Mouse (Mus musculus) heart, embryonic 10.5 days (tissue): Measurements from ENCODE around the gene Icmt. TPM values are rescaled to one million over a fixed set of nuclear protein-coding genes. Genes with fewer than 3 reads are reported as not detected.

Experiments used
- DNase-seq: peaks from one replicate; pipeline ENCODE4 v3.0.0-alpha.2; 2017; ENCODE audit warnings: low spot score
- H3K27ac ChIP-seq: fragments of 300-500 bp; sonication (generic); 2 replicates; pipeline ENCODE4 v1.5.1; 2016; ENCODE audit warnings: mild to moderate bottlenecking
- H3K27me3 ChIP-seq: fragments of 300-500 bp; sonication (generic); 2 replicates; pipeline ENCODE4 v1.6.1; 2016; ENCODE audit warnings: mild to moderate bottlenecking; ENCODE audit not compliant: poor library complexity, insufficient read depth, severe bottlenecking
- H3K36me3 ChIP-seq: fragments of 300-500 bp; sonication (generic); 2 replicates; pipeline ENCODE4 v1.6.1; 2016; ENCODE audit warnings: mild to moderate bottlenecking, moderate library complexity
- H3K4me1 ChIP-seq: fragments of 300-500 bp; sonication (generic); 2 replicates; pipeline ENCODE4 v1.6.1; 2016; ENCODE audit warnings: mild to moderate bottlenecking
- H3K4me3 ChIP-seq: fragments of 300-500 bp; sonication (generic); 2 replicates; pipeline ENCODE4 v1.5.1; 2016; ENCODE audit warnings: mild to moderate bottlenecking, moderate library complexity
- H3K9me3 ChIP-seq: fragments of 300-500 bp; sonication (generic); 2 replicates; pipeline ENCODE4 v1.6.1; 2016; ENCODE audit warnings: mild to moderate bottlenecking, moderate library complexity
- WGBS: fragments of 180-500 bp; shearing (Covaris S2); methylation state at CpG from one replicate; pipeline ENCODE4 v1.1.7; 2016; 5-methylcytosine and 5-hydroxymethylcytosine counted together
- polyA plus RNA-seq: library from polyadenylated mRNA; unstranded; fragments of >200 nt; fragmentation: Nextera tagmentation; extraction: Ambion mirVana; gene quantifications from 2 replicates; pipeline ENCODE4 v1.2.1, GENCODE M21; 2016

The Icmt gene
- polyA plus RNA-seq, 1 experiment from 2014 or later: 23.1 TPM

- H3K27ac ChIP-seq: no peak overlapping the region
- WGBS: 84% methylated on average over 23 of the region's 23 CpGs
These were observed 18.0 kb upstream of the Icmt start for GRCm38 (mm10) chr4:152278986-152279385.

GRCm38 (mm10) chr4:152281601-152282000 is 15.4 kb upstream of the Icmt start:
- 41% methylated on average over 15 of the region's 15 CpGs for WGBS
- DNase-seq: no peak
- peaks cover 11% of the 10 kb centered on the region; the same call in 1 of the 2 replicates for H3K36me3 ChIP-seq
- no peak overlapping the region for H3K4me3 ChIP-seq
- H3K27ac ChIP-seq: no peak overlapping the region
- no peaks in the 10 kb centered on the region; the same call in 1 of the 2 replicates for H3K9me3 ChIP-seq
- H3K27me3 ChIP-seq: peaks cover 87% of the 10 kb centered on the region
- peaks cover 25% of the 10 kb centered on the region for H3K4me1 ChIP-seq

More at GRCm38 (mm10) chr4:152278986-152279385, 18.0 kb upstream of the Icmt start:
- no peak for DNase-seq
- peaks cover 11% of the 10 kb centered on the region; the same call in 1 of the 2 replicates for H3K36me3 ChIP-seq
- H3K27me3 ChIP-seq: peaks cover 87% of the 10 kb centered on the region
- peaks cover 38% of the 10 kb centered on the region for H3K4me1 ChIP-seq
- H3K4me3 ChIP-seq: no peak overlapping the region
- H3K9me3 ChIP-seq: no peaks in the 10 kb centered on the region; the same call in 1 of the 2 replicates

DNA sequence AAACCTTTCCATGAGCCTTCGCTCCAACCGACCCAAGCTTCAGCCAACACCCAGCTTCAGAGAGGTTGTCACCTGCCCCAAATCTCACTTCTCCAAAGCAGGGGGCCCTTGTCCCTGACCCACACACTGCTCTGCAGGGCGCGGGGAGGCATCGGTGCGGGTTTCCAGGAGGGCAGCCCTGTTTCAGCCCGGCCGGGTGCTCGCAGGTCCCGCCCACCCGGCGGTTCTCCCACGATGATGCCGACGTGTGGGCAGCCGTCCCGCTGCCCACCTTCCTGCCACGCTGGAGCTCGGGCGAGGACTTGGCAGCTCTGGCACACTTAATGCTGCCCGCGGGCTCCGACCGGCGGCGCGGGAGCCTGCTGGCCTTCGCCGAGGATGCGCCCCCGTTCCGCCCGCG is 14.3 kb upstream of the Icmt start:
- WGBS: 22% methylated on average over 34 of the region's 34 CpGs
- Histone ChIP-seq H3K4me1 (peaks cover 22% of the 10 kb centered on the region), H3K4me3 (peak overlapping the region; percentile 49), H3K9me3 (no peaks in the 10 kb centered on the region; the same call in 1 of the 2 replicates), H3K27ac (peak overlapping the region; percentile 45), H3K27me3 (peaks cover 90% of the 10 kb centered on the region), H3K36me3 (peaks cover 11% of the 10 kb centered on the region; the same call in 1 of the 2 replicates)
- DNase-seq: no peak

DNA sequence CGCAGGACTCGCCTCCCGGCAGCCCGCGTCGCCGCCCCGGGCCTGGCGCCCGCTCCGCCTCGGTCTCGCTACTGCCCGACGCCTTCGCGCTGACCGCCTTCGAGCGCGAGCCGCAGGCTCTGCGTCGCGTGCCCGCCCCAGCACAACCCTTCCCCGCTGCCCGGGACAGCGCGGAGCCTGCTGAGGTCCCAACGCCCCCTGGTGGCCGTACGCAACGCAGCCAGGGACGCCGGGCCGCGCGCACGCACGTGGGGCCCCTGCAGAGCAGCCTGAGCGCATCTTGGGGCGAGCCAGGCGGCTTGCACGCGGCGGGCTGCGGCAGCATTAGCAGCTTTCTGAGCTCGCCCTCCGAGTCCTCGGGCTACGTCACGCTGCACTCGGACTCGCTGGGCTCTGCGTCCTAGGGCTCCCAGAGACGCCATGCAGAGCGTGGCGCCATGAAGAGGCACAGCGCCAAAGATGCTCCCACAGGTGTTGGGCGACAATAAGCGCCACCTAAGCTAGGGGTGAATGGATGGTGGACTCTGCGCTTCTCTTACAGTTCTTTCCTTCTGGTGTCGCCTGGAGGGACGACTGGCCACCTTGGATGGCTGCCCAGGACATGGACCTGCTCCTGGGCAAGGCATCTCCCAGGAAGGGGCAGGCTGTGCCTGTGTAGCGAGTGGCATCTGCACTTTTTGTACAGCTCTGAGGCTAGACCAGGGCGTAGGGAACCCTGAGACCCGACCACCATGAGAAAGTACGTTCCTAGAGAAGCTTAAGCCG is 13.7 kb upstream of the Icmt start:
- peaks cover 11% of the 10 kb centered on the region; the same call in 1 of the 2 replicates for H3K36me3 ChIP-seq
- no peaks in the 10 kb centered on the region for H3K9me3 ChIP-seq
- peaks cover 96% of the 10 kb centered on the region for H3K27me3 ChIP-seq
- 3% methylated on average over 70 of the region's 70 CpGs for WGBS
- H3K4me3 ChIP-seq: peak overlapping the region; percentile 49
- H3K4me1 ChIP-seq: peaks cover 22% of the 10 kb centered on the region
- peak; percentile 90 for DNase-seq
- peak overlapping the region; percentile 45 for H3K27ac ChIP-seq

- 3% methylated on average over 10 of the region's 10 CpGs for WGBS
These were observed 11.5 kb upstream of the Icmt start for GRCm38 (mm10) chr4:152285505-152285904.

DNA sequence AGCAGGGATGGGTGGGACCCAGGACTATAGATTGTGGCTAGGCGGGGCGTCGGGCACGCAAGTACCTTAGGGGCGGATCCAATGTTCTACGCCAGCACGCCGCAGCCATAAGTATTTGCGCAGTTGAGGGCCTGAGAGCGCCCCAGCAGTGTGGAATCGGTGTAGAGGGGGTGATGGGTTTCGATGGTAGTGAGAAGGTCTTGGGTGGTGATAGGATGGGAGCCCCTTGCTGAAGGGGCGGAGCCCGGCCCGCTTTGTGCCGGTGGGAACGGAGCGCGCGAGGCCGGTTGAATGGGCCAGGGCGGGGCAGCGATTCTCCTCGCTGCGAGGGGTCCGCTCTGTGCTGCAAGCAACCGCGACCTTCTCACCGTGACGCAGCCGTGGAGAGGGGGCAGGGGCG is 10.8 kb upstream of the Icmt start:
- Histone ChIP-seq H3K27ac (no peak overlapping the region), H3K4me3 (0 out of 2 replicates have a peak overlapping the region, but pooled peaks have one; percentile 15), H3K4me1 (peaks cover 33% of the 10 kb centered on the region), H3K27me3 (peaks cover 93% of the 10 kb centered on the region), H3K9me3 (no peaks in the 10 kb centered on the region), H3K36me3 (0 out of 2 replicates have a peak, but pooled peaks cover 2% of the 10 kb centered on the region)
- DNase-seq: no peak
- WGBS: 3% methylated on average over 32 of the region's 32 CpGs

More at GRCm38 (mm10) chr4:152285505-152285904, 11.5 kb upstream of the Icmt start:
- Histone ChIP-seq H3K4me3 (no peak overlapping the region), H3K4me1 (peaks cover 28% of the 10 kb centered on the region), H3K36me3 (peaks cover 2% of the 10 kb centered on the region; the same call in 1 of the 2 replicates), H3K27me3 (peaks cover 93% of the 10 kb centered on the region), H3K9me3 (no peaks in the 10 kb centered on the region), H3K27ac (no peak overlapping the region)
- DNase-seq: no peak

GRCm38 (mm10) chr4:152286887-152287286 is 10.1 kb upstream of the Icmt start:
- DNase-seq: no peak
- Histone ChIP-seq H3K9me3 (no peaks in the 10 kb centered on the region), H3K4me3 (no peak overlapping the region), H3K36me3 (0 out of 2 replicates have a peak, but pooled peaks cover 2% of the 10 kb centered on the region), H3K27ac (no peak overlapping the region), H3K4me1 (peaks cover 33% of the 10 kb centered on the region), H3K27me3 (peaks cover 93% of the 10 kb centered on the region)
- WGBS: 7% methylated on average over 26 of the region's 26 CpGs

DNA sequence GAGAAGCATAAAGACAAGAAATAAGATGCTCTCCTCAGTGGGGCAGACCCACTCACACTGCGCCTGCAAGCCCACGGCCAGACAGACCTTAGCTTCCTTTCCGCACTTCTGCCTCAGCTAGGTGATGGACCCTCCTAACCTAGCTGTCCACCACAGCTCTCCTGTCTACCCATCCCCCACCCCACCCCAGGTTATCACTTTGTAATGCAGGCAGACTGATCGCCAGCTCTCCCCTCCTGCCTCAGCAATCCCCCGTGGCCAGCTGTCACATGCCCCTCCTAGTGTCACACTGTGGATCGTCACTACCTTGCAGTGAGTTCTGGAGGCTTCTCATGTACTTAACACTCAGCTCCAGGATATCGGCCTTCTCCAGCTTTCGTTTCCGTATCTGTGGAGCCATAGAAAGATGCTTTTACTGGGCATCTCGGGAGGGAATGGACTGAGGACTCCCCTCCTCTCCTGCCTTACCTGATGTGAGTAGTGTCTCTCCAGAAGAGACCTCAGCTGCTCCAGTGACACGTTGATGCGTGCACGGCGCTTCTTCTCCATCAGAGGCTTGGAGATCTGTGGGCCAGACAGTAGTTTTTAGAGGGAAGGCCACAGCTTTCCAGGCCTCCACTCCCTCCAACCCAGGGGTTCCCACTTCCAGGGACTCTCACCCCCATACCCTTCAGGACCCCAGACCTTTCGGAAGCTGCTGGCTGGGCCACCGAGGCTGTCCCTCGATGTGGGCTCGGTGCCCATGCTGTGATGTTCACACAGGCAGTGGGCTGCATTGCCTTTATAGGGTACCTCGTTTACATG is 9.5 kb upstream of the Icmt start:
- H3K36me3 ChIP-seq: no peaks in the 10 kb centered on the region
- H3K27ac ChIP-seq: no peak overlapping the region
- WGBS: 17% methylated on average over 19 of the region's 19 CpGs
- no peak overlapping the region; the same call in 1 of the 2 replicates for H3K4me3 ChIP-seq
- peaks cover 32% of the 10 kb centered on the region for H3K4me1 ChIP-seq
- H3K27me3 ChIP-seq: peaks cover 93% of the 10 kb centered on the region
- no peaks in the 10 kb centered on the region for H3K9me3 ChIP-seq
- no peak for DNase-seq

GRCm38 (mm10) chr4:152288398-152288945 is 8.6 kb upstream of the Icmt start:
- no peaks in the 10 kb centered on the region for H3K36me3 ChIP-seq
- no peak overlapping the region for H3K4me3 ChIP-seq
- peaks cover 23% of the 10 kb centered on the region for H3K4me1 ChIP-seq
- no peak overlapping the region for H3K27ac ChIP-seq
- H3K9me3 ChIP-seq: no peaks in the 10 kb centered on the region
- H3K27me3 ChIP-seq: peaks cover 93% of the 10 kb centered on the region
- DNase-seq: no peak
- WGBS: 57% methylated on average over 18 of the region's 18 CpGs

DNA sequence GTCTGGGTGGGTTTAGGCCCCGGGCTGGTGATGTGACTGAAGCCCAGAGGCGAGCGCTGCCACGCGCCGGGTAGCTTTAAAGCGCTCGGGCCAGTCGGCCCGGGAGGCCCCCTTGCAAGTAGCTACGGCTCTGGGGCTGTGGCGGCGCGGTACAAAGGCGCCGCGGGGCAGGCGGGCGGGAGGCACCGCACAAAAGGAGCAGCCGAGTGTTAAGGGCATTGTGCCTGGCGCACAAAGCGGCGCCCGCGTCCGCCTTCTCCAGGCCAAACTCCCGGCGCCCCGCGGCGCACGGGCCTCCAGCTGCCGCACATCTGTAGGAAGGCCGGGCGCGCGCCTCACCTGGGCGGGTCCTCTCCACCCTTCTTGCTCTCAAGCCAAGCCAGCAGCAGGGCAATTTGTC is 6.6 kb upstream of the Icmt start:
- H3K4me3 ChIP-seq: peak overlapping the region; percentile 22
- H3K4me1 ChIP-seq: peaks cover 29% of the 10 kb centered on the region
- 1% methylated on average over 37 of the region's 39 CpGs for WGBS
- DNase-seq: no peak
- H3K27ac ChIP-seq: no peak overlapping the region
- no peaks in the 10 kb centered on the region for H3K36me3 ChIP-seq
- peaks cover 93% of the 10 kb centered on the region for H3K27me3 ChIP-seq
- H3K9me3 ChIP-seq: no peaks in the 10 kb centered on the region

DNA sequence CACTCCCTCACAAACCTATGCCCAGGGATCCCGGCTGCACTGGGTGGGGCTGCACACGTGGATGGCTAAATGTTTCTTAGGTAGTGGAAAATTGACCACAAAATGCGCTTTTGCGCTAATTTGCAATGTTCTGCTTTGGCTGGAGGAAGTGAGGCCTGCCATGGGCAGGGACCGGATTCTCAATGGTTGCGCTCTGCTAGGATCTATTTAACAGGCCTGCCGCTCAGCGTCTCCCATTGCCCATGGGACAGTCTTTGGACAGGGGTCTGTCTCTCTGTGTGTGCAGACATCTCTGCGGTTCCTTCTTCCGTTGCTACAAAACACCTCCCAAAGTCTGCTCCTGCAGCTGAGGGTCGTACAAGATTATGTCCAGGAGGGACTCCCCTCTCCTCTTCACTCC is 6.0 kb upstream of the Icmt start:
- Histone ChIP-seq H3K27ac (no peak overlapping the region), H3K27me3 (peaks cover 90% of the 10 kb centered on the region), H3K4me1 (peaks cover 34% of the 10 kb centered on the region), H3K36me3 (no peaks in the 10 kb centered on the region), H3K9me3 (no peaks in the 10 kb centered on the region), H3K4me3 (no peak overlapping the region)
- DNase-seq: no peak
- 25% methylated on average over 11 of the region's 11 CpGs for WGBS

DNA sequence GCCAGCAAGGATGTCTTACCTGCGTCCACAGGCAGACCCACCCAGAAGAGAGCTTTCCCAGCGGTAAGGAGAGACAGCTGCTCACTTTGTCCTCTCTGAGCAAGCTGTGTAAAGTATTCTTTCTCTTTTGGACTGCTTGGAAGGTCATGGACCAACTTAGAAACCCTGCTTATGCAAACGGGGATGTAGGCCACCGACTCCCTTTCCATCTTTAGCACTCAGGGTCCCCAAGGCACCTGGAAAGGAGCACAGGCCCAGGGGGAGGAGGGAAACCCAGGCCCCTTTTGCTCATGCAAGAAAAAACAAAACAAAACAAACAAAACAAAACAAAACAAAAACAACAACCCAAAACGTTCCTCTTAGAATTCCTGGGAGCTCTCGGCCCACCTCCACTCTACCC is 5.5 kb upstream of the Icmt start, which contains the start of gene Hes3:
TSS of gene Hes3 (minus strand) at position 101 of the 400 bp plus-strand sequence.
- no peaks in the 10 kb centered on the region for H3K36me3 ChIP-seq
- WGBS: 33% methylated on average over 6 of the region's 6 CpGs
- no peak for DNase-seq

More for the DNA sequence above, 5.5 kb upstream of the Icmt start, which contains the start of gene Hes3:
- peaks cover 34% of the 10 kb centered on the region for H3K4me1 ChIP-seq
- no peak within 1 kb of the TSS for H3K27ac ChIP-seq
- no peaks in the 10 kb centered on the region for H3K9me3 ChIP-seq
- H3K27me3 ChIP-seq: peaks cover 85% of the 10 kb centered on the region
- H3K4me3 ChIP-seq: peak within 1 kb of the TSS; percentile 22
